Mouse (Mus musculus) testis, adult 2 months (tissue): ENCODE results near the gene Gpc6. TPM values are rescaled to one million over a fixed set of nuclear protein-coding genes. Genes with fewer than 3 reads are reported as not detected.

Source experiments
- H3K27ac ChIP-seq: fragments of 200-500 bp; 2 replicates; pipeline ENCODE4 v1.5.1; 2012; ENCODE audit warnings: low read depth, low read length; ENCODE audit not compliant: control insufficient read depth, insufficient read depth
- H3K27me3 ChIP-seq: fragments of 200-500 bp; 2 replicates; pipeline ENCODE4 v1.6.1; 2012; ENCODE audit warnings: mild to moderate bottlenecking, low read length, moderate library complexity; ENCODE audit not compliant: control insufficient read depth, insufficient read depth
- H3K36me3 ChIP-seq: fragments of 200-500 bp; 2 replicates; pipeline ENCODE4 v1.6.1; 2012; ENCODE audit warnings: mild to moderate bottlenecking, low read length; ENCODE audit not compliant: control insufficient read depth, insufficient read depth
- H3K4me1 ChIP-seq: fragments of 200-500 bp; 2 replicates; pipeline ENCODE4 v1.6.1; 2012; ENCODE audit warnings: low read length; ENCODE audit not compliant: control insufficient read depth, insufficient read depth
- H3K4me3 ChIP-seq: fragments of 200-500 bp; 2 replicates; pipeline ENCODE4 v1.5.1; 2012; ENCODE audit warnings: low read depth, mild to moderate bottlenecking, low read length, moderate library complexity, mixed read lengths; ENCODE audit not compliant: control insufficient read depth
- CTCF ChIP-seq: fragments of 200-500 bp; IDR thresholded peaks from 2 replicates; pipeline ENCODE4 v1.5.1; 2012; ENCODE audit warnings: low read depth, mild to moderate bottlenecking, inconsistent platforms, low read length, moderate library complexity; ENCODE audit not compliant: control insufficient read depth, insufficient read depth, insufficient replicate concordance
- POLR2A ChIP-seq: fragments of 200-500 bp; IDR thresholded peaks from 2 replicates; pipeline ENCODE4 v1.6.1; 2012; ENCODE audit warnings: low read depth, mild to moderate bottlenecking, inconsistent platforms, low read length, moderate library complexity; ENCODE audit not compliant: control insufficient read depth
- polyA plus RNA-seq: library from polyadenylated mRNA; depleted of rRNA; stranded (reverse); fragments of >200 nt; gene quantifications from 2 replicates; pipeline ENCODE4 v1.2.3, GENCODE M21; 2012

The Gpc6 gene
- polyA plus RNA-seq, 1 experiment, result 0.35 TPM

DNA sequence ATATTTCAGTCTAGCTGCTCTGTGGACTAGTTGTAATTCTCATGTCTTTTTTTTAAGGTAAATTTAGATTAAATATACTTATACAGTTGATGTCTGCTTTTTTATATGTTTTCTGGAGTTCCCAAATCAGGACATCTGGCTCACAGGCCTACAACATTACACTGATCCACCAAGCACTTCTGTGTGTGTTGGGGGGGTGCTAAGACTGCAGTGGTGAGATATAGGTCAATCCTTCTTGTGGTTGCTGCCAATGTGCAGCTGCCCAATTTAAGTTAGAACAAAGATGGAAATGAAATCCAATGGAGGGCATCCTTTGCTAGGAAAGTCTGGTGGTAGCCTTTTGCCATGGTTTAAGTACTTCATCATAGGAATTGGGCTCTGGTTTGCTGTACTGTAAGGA lies 340.5 kb downstream of the Gpc6 start:
- H3K36me3 ChIP-seq, result no peaks in the 10 kb centered on the region
- no peak for TF ChIP-seq CTCF
- TF ChIP-seq POLR2A, result no peak
- no peak overlapping the region for H3K4me3 ChIP-seq
- no peaks in the 10 kb centered on the region for H3K27me3 ChIP-seq
- H3K27ac ChIP-seq, result no peak overlapping the region
- no peaks in the 10 kb centered on the region for H3K4me1 ChIP-seq

DNA sequence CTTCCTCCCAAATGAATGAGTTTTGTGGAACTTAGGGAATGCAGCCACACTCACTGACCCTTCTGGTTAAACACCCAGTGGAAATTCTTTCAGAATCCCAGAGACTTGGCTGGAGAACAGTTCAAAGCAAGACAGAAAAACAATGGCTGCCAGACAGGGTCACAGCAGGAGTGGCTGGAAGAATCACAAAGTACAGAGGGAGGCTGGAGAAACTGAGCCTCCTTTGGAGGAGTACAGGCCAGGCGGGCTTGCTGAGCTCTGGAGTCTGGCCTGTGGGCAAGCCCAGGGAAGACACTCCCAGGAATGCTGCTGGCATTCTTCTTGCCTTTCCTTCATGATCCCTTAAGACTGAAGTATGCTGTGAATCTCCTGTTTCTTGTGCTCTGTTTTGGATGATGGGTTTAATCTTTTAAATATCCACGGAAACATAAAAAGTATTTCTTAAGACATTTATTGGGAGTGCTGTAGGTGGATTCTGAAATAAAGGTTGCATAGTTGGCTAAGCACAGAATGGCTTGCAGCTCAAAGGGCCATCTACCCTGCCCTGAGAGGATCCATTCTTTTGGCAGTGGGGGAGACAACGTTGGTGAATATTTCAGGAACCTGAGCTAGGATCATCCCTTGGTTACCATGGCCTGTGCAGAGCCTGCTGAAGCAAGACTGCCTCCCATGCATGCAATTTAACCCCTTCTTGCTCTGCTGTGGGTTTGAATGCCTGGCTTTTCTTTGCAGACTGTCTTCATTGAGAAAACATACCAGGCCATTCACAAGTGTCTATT lies 342.9 kb downstream of the Gpc6 start:
- H3K4me3 ChIP-seq, result no peak overlapping the region
- no peak overlapping the region for H3K27ac ChIP-seq
- no peak for TF ChIP-seq CTCF
- no peak for TF ChIP-seq POLR2A
- H3K27me3 ChIP-seq, result no peaks in the 10 kb centered on the region
- H3K36me3 ChIP-seq, result no peaks in the 10 kb centered on the region
- H3K4me1 ChIP-seq, result no peaks in the 10 kb centered on the region

DNA sequence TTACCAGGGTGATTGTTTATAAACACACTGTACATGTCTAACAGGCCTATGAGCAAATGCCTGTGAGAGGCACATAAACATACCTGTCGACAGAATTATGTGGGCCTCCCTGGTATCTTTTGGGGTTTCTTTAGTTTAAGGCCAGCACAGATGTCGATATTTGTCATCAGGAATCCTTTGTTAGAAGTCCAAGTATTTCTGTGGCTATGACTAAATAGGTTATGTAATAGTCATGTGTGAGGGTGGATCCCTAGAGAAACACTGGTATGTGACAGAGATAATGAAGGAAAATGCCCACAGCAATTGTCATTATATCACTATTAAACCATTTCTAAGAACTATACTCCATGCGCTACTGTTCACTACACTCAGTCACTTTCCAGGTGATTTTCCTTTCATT lies 358.5 kb downstream of the Gpc6 start:
- Histone ChIP-seq H3K27me3 (no peaks in the 10 kb centered on the region), H3K27ac (no peak overlapping the region), H3K4me3 (no peak overlapping the region), H3K36me3 (no peaks in the 10 kb centered on the region), H3K4me1 (no peaks in the 10 kb centered on the region)
- no peak for TF ChIP-seq POLR2A
- TF ChIP-seq CTCF, result no peak

DNA sequence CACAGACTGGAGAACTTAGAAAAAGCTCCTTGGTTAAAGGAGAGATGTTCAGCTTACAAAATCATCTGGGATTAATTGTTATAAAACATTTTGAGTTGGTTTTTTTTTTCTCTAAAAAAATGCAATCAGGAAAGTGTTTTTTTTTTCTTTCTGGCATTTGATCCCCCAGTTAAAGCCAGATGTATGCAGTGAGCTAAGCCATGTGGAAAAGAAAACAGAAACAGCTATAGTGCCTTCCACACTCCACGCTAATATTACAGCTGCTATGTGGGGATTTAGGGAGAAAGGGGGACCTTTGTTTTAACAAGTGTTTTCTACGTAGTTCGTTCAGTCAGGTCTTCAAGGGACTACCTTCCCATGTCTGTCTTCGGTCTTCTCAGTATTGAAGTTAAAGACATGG lies 368.6 kb downstream of the Gpc6 start:
- Histone ChIP-seq H3K4me1 (no peaks in the 10 kb centered on the region), H3K27me3 (no peaks in the 10 kb centered on the region), H3K27ac (no peak overlapping the region), H3K36me3 (no peaks in the 10 kb centered on the region), H3K4me3 (no peak overlapping the region)
- TF ChIP-seq CTCF (no peak), POLR2A (no peak)

DNA sequence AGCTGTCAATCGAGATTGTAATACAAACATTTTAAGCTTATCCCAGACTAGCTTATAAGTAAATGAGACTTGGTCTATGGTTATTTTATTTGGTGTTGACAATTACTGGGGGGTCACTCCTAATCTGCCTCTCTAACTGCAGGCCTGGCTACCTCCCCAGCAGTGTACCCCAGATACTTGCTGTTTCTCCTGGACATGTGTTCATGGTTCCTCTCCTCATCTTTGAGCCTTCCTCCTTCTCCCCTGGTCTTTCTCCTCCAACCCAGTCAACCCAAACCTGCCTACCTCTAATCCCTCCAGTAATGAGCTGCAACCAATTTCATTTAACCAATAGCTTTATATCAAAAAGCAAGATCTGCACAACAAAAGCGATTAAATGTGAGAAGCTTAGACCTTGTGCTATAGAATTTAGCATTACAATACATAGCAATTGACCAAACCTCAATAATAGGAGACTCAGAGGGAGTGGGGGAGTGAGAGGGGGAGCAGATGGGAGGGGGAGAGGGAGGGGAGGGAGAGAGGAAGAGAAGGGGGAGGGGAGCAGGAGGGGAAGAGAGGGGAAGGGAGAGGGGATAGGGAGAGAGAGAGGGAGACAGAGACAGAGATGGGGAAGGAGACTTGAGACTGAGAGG lies 371.2 kb downstream of the Gpc6 start:
- Histone ChIP-seq H3K27ac (no peak overlapping the region), H3K27me3 (no peaks in the 10 kb centered on the region), H3K36me3 (no peaks in the 10 kb centered on the region), H3K4me1 (no peaks in the 10 kb centered on the region), H3K4me3 (no peak overlapping the region)
- TF ChIP-seq CTCF (no peak), POLR2A (no peak)

DNA sequence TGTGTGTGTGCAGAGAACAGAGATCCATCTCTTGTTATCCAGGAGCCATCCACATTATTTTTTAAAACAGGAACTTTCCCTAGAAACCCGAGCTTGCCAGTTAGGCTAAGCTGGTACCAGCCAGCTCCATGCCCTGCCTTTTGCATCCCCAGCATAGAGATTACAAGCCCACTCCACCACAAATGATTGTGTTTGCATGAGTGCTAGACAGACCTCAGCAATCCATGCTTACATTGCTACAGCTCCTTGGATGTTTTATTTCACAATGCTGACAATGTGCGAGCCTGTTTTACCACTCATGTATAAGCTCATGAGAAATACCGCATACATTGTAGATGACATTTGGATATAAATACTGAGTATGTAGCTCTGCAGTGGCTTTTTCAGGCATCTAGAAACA lies 375.9 kb downstream of the Gpc6 start:
- TF ChIP-seq POLR2A (no peak), CTCF (no peak)
- no peak overlapping the region for H3K4me3 ChIP-seq
- H3K27me3 ChIP-seq, result no peaks in the 10 kb centered on the region
- no peaks in the 10 kb centered on the region for H3K4me1 ChIP-seq
- H3K27ac ChIP-seq, result no peak overlapping the region
- no peaks in the 10 kb centered on the region for H3K36me3 ChIP-seq

DNA sequence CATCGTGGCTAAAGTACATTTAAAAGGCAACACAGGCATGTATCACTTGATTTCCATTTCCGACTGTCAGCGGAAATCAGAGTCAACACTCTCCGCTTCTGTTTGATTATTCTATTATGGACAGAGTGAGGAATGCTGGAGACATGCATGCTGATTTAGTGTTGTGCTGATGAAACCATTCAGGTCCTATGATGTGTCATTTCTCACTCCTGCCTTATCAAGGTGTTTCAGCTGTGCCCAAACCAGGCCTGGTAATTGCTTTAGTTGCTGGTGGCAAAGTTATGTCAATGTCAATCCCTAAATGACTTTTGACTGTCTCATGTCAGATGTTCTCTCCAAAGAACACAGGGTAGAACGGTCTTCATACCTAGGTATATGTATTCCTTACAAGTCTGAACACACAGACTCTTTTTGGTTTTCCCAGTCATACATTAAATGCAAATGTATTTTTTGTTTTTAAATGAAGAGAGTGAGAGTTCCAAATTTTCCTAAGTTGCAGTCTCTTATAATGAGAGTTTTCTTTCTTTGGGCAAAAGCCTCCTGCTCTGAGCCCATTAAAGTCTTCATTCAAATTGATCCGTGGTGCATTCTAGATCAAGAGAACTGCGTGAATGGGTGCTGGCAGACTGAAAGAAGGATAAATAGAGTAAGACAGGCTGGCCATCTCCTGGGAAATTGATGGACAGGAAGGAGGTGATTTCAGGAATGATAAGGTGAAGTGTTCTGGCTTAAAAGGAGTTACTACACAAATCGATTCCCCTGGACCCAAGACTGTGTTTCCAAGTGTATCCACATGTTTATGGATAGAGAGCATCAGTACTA lies 379.0 kb downstream of the Gpc6 start:
- H3K4me1 ChIP-seq, result no peaks in the 10 kb centered on the region
- no peak for TF ChIP-seq POLR2A
- TF ChIP-seq CTCF, result no peak
- no peak overlapping the region for H3K27ac ChIP-seq
- no peak overlapping the region for H3K4me3 ChIP-seq
- no peaks in the 10 kb centered on the region for H3K36me3 ChIP-seq
- no peaks in the 10 kb centered on the region for H3K27me3 ChIP-seq

DNA sequence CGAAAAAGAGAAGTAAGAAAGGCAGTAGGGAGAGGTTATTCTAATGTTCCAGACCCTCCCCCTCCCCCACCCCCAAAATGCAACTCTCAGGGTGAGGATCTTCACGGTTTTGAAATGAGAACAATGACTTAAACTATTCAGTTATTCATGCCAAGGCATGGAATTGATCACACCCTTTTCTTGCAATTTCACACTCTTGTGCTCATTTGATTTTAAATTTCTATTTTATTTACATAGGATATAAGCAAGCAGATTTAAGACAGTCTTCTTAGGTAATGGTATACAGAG lies 379.6 kb downstream of the Gpc6 start:
- no peak overlapping the region for H3K4me3 ChIP-seq
- TF ChIP-seq POLR2A (no peak), CTCF (no peak)
- H3K4me1 ChIP-seq, result no peaks in the 10 kb centered on the region
- H3K27me3 ChIP-seq, result no peaks in the 10 kb centered on the region
- H3K27ac ChIP-seq, result no peak overlapping the region
- no peaks in the 10 kb centered on the region for H3K36me3 ChIP-seq
